Mouse (Mus musculus) midbrain, embryonic 14.5 days (tissue): Measurements from ENCODE around the gene Arhgap22. TPM values are rescaled to one million over a fixed set of nuclear protein-coding genes. Genes with fewer than 3 reads are reported as not detected.

Experiments
- ATAC-seq: fragments of 200-750 bp; cut with Nextera tagmentation; 2 replicates; pipeline ENCODE4 v1.8.0; 2017; ENCODE audit warnings: moderate number of reproducible peaks, moderate library complexity; ENCODE audit not compliant: low FRiP score, low TSS enrichment
- DNase-seq: peaks from one replicate; pipeline ENCODE4 v3.0.0-alpha.2; 2015
- H3K27ac ChIP-seq: fragments of 300-500 bp; sonication (generic); replicated peaks from 2 replicates; pipeline ENCODE4 v1.5.1; 2014; ENCODE audit warnings: mild to moderate bottlenecking, low read depth, low read length, moderate library complexity
- H3K27me3 ChIP-seq: fragments of 300-500 bp; sonication (generic); 2 replicates; pipeline ENCODE4 v1.6.1; 2014; ENCODE audit warnings: low read length, control low read depth, mixed read lengths; ENCODE audit not compliant: control insufficient read depth, insufficient read depth
- H3K36me3 ChIP-seq: fragments of 300-500 bp; sonication (generic); 2 replicates; pipeline ENCODE4 v1.6.1; 2014; ENCODE audit warnings: low read length, control low read depth; ENCODE audit not compliant: control insufficient read depth, insufficient read depth
- H3K4me1 ChIP-seq: fragments of 300-500 bp; sonication (generic); 2 replicates; pipeline ENCODE4 v1.6.1; 2014; ENCODE audit warnings: mild to moderate bottlenecking, antibody characterized with exemption, low read length, control low read depth; ENCODE audit not compliant: control insufficient read depth, insufficient read depth
- H3K4me2 ChIP-seq: fragments of 300-500 bp; sonication (generic); 2 replicates; pipeline ENCODE4 v1.6.1; 2014; ENCODE audit warnings: mild to moderate bottlenecking, low read length, moderate library complexity
- H3K4me3 ChIP-seq: fragments of 300-500 bp; sonication (generic); replicated peaks from 2 replicates; pipeline ENCODE4 v1.5.1; 2014; ENCODE audit warnings: low read depth, low read length
- H3K9ac ChIP-seq: fragments of 300-500 bp; sonication (generic); replicated peaks from 2 replicates; pipeline ENCODE4 v1.6.1; 2014; ENCODE audit warnings: mild to moderate bottlenecking, low read length, moderate library complexity
- H3K9me3 ChIP-seq: fragments of 300-500 bp; sonication (generic); 2 replicates; pipeline ENCODE4 v1.6.1; 2016; ENCODE audit warnings: low read length, control low read depth, mixed read lengths; ENCODE audit not compliant: control insufficient read depth
- WGBS: fragments of 180-500 bp; shearing (Covaris S2); extraction: QIAGEN DNeasy Blood & Tissue Kit; methylation state at CpG from one replicate; pipeline ENCODE4 v1.1.7; 2014; 5-methylcytosine and 5-hydroxymethylcytosine counted together
- polyA plus RNA-seq: library from polyadenylated mRNA; unstranded; fragments of >200 nt; fragmentation: Nextera tagmentation; extraction: Ambion mirVana; gene quantifications from 2 replicates; pipeline ENCODE4 v1.2.1, GENCODE M21; 2014

The Arhgap22 gene
- polyA plus RNA-seq, 1 experiment from 2014 or later, result 1.4 TPM

DNA sequence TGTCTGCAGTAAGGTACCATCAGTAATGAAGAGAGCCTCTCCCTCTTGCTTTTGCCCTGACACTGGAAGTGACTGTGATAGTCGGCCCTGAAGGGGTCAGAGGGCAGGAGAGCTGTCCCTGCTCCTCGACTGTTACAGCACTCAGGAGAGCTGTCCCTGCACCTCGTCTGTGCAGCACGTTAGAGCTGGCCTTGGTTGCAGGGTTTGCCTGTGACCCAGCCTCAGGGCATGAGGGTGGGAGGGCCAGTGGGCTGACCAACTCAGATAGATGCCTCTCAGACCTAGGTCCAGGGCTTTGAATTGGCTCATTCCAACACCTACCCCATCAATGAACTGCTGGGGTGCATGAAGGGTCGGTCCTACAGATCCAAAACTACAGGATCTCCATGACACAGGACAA is 5.5 kb upstream of the Arhgap22 start:
- H3K36me3 ChIP-seq, result no peaks in the 10 kb centered on the region
- H3K9ac ChIP-seq, result no peak overlapping the region
- H3K4me3 ChIP-seq, result no peak overlapping the region
- DNase-seq, result no peak
- H3K27ac ChIP-seq, result no peak overlapping the region
- no peak overlapping the region for H3K4me2 ChIP-seq
- no peak for ATAC-seq
- no peaks in the 10 kb centered on the region for H3K9me3 ChIP-seq
- no peaks in the 10 kb centered on the region for H3K4me1 ChIP-seq
- no peaks in the 10 kb centered on the region for H3K27me3 ChIP-seq
- 49% methylated on average over 5 of the region's 5 CpGs for WGBS

GRCm38 (mm10) chr14:33210806-33211205 is 3.0 kb upstream of the Arhgap22 start:
- Histone ChIP-seq H3K27me3 (peaks cover 5% of the 10 kb centered on the region; the same call in 1 of the 2 replicates), H3K4me1 (0 out of 2 replicates have a peak, but pooled peaks cover 4% of the 10 kb centered on the region), H3K9me3 (no peaks in the 10 kb centered on the region), H3K9ac (no peak overlapping the region), H3K4me3 (no peak overlapping the region), H3K27ac (no peak overlapping the region), H3K36me3 (no peaks in the 10 kb centered on the region), H3K4me2 (no peak overlapping the region)
- 81% methylated on average over 8 of the region's 8 CpGs for WGBS
- DNase-seq (no peak), ATAC-seq (no peak)

DNA sequence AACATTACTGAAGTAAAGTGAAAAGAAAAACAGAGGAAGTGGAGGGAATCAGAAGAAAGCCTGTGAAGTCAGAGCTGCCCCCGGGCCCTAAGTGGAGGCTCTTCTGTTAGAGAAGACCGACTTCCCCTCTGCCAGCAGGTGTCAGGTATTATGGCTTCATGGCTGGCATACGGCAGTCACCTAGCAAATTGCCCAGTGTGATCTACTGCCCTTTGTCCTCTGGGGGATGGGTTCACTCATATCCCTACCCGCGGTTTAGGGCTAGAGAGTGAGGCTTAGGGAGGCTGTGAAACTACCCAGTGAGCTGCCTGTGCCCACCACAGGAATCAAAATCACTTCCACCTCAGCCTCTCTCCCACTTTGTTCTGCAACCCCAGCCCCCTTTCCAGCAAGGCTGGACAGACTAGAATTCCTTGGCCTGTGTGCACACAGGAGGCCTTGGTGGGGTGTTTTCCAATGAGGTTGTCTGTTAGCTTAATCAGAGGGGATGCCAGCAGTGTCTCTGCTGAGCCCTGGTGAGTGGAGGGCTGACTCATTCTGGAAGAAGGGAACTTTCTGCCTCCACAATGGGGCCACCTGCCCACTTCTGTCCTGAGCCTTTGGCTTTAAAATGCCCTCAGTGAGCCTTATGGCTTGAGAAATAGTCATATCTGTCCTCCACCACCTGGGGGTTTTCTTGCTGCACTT is 1.4 kb upstream of the Arhgap22 start:
- Histone ChIP-seq H3K9me3 (no peaks in the 10 kb centered on the region), H3K4me1 (0 out of 2 replicates have a peak, but pooled peaks cover 4% of the 10 kb centered on the region), H3K4me3 (no peak overlapping the region), H3K9ac (no peak overlapping the region), H3K36me3 (no peaks in the 10 kb centered on the region), H3K4me2 (no peak overlapping the region), H3K27ac (no peak overlapping the region), H3K27me3 (peaks cover 5% of the 10 kb centered on the region; the same call in 1 of the 2 replicates)
- 72% methylated on average over 5 of the region's 5 CpGs for WGBS
- DNase-seq (no peak), ATAC-seq (no peak)

GRCm38 (mm10) chr14:33212958-33213309 is 892 bp upstream of the Arhgap22 start:
- H3K27ac ChIP-seq, result no peak overlapping the region
- H3K9ac ChIP-seq, result no peak overlapping the region
- DNase-seq, result no peak
- 88% methylated on average over 12 of the region's 12 CpGs for WGBS
- H3K4me3 ChIP-seq, result no peak overlapping the region
- no peak for ATAC-seq
- H3K27me3 ChIP-seq, result peaks cover 5% of the 10 kb centered on the region; the same call in 1 of the 2 replicates
- no peaks in the 10 kb centered on the region for H3K36me3 ChIP-seq
- no peak overlapping the region for H3K4me2 ChIP-seq
- H3K4me1 ChIP-seq, result 0 out of 2 replicates have a peak, but pooled peaks cover 4% of the 10 kb centered on the region
- H3K9me3 ChIP-seq, result no peaks in the 10 kb centered on the region

DNA sequence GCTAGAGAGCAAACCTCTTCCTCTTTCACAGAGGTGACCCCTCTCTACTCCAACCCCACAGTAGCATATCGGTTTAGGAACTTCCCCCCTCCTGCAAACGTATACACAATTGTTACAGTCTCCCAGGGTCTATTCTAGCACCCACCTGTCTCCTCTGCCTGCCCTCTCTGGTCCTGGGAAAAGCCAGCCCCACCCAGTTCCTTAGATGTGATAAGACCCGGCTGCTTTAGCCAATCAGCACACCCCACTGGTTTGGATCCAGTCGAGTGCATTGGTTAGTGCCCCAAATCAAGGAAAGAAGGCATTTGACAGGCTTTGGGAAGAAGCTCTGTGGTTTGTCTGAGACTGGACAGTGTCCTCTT is 922 bp downstream of the Arhgap22 start:
- H3K36me3 ChIP-seq, result no peaks in the 10 kb centered on the region
- H3K4me2 ChIP-seq, result no peak overlapping the region
- DNase-seq (no peak), ATAC-seq (no peak)
- no peaks in the 10 kb centered on the region for H3K9me3 ChIP-seq
- H3K27me3 ChIP-seq, result peaks cover 5% of the 10 kb centered on the region; the same call in 1 of the 2 replicates
- WGBS, result 24% methylated on average over 4 of the region's 4 CpGs
- no peak overlapping the region for H3K9ac ChIP-seq
- H3K27ac ChIP-seq, result no peak overlapping the region
- 0 out of 2 replicates have a peak, but pooled peaks cover 4% of the 10 kb centered on the region for H3K4me1 ChIP-seq
- H3K4me3 ChIP-seq, result no peak overlapping the region

DNA sequence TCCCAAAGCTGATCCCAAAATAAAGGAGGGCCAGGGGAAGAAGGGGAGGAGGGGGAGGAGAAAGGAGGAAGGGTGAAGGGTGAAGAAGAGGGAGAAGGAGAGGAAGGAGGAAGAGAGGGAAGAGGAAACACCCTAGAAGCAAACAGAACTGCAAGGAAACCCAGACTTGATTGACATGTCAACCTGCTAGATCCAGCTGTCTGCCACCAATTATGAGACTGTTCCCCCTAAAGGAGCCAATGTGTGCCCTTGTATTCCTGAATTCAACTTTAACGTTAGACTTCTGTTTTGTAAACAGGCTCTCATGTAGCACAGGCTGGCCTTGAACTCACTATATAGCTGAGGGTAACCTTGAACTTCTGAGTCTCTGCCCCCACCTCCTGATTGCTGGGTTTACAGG is 1.3 kb downstream of the Arhgap22 start:
- H3K9me3 ChIP-seq, result no peaks in the 10 kb centered on the region
- 70% methylated on average over 1 of the region's 1 CpGs for WGBS
- no peak overlapping the region for H3K4me2 ChIP-seq
- H3K4me1 ChIP-seq, result 0 out of 2 replicates have a peak, but pooled peaks cover 4% of the 10 kb centered on the region
- H3K27me3 ChIP-seq, result peaks cover 5% of the 10 kb centered on the region; the same call in 1 of the 2 replicates
- no peak overlapping the region for H3K4me3 ChIP-seq
- no peaks in the 10 kb centered on the region for H3K36me3 ChIP-seq
- DNase-seq (no peak), ATAC-seq (no peak)
- no peak overlapping the region for H3K9ac ChIP-seq
- no peak overlapping the region for H3K27ac ChIP-seq

GRCm38 (mm10) chr14:33216343-33217208 is 2.8 kb downstream of the Arhgap22 start:
- no peak overlapping the region for H3K4me3 ChIP-seq
- peaks cover 5% of the 10 kb centered on the region; the same call in 1 of the 2 replicates for H3K27me3 ChIP-seq
- 0 out of 2 replicates have a peak, but pooled peaks cover 4% of the 10 kb centered on the region for H3K4me1 ChIP-seq
- WGBS, result 86% methylated on average over 19 of the region's 19 CpGs
- H3K9ac ChIP-seq, result no peak overlapping the region
- H3K9me3 ChIP-seq, result no peaks in the 10 kb centered on the region
- no peak overlapping the region for H3K27ac ChIP-seq
- H3K36me3 ChIP-seq, result no peaks in the 10 kb centered on the region
- ATAC-seq, result no peak
- DNase-seq, result no peak
- H3K4me2 ChIP-seq, result no peak overlapping the region

GRCm38 (mm10) chr14:33225235-33225634 is 11.4 kb downstream of the Arhgap22 start:
- WGBS, result 95% methylated on average over 4 of the region's 4 CpGs
- no peak for ATAC-seq
- Histone ChIP-seq H3K36me3 (no peaks in the 10 kb centered on the region), H3K4me3 (no peak overlapping the region), H3K27me3 (no peaks in the 10 kb centered on the region), H3K9ac (no peak overlapping the region), H3K9me3 (no peaks in the 10 kb centered on the region), H3K4me2 (no peak overlapping the region), H3K27ac (no peak overlapping the region), H3K4me1 (no peaks in the 10 kb centered on the region)
- no peak for DNase-seq
